Mouse (Mus musculus) thymus, adult 2 months (tissue): ENCODE measurements around the gene Zfp467. TPM values are rescaled to one million over a fixed set of nuclear protein-coding genes. Genes with fewer than 3 reads are reported as not detected.

Source experiments
- DNase-seq: peaks from one replicate; pipeline ENCODE4 v3.0.0; 2021
- H3K27ac ChIP-seq: fragments of 200-500 bp; 2 replicates; pipeline ENCODE4 v1.5.1; 2012; ENCODE audit warnings: low read length, control low read depth; ENCODE audit not compliant: control insufficient read depth, insufficient read depth
- H3K27me3 ChIP-seq: fragments of 200-500 bp; 2 replicates; pipeline ENCODE4 v1.6.1; 2012; ENCODE audit warnings: mild to moderate bottlenecking, low read length, moderate library complexity, mixed read lengths; ENCODE audit not compliant: control insufficient read depth, insufficient read depth
- H3K36me3 ChIP-seq: fragments of 200-500 bp; 2 replicates; pipeline ENCODE4 v1.6.1; 2012; ENCODE audit warnings: mild to moderate bottlenecking, low read length, moderate library complexity; ENCODE audit not compliant: control insufficient read depth, insufficient read depth
- H3K4me1 ChIP-seq: fragments of 200-500 bp; replicated peaks from 2 replicates; pipeline ENCODE4 v1.6.1; 2012; ENCODE audit warnings: low read length; ENCODE audit not compliant: control insufficient read depth, insufficient read depth
- H3K4me3 ChIP-seq: fragments of 200-500 bp; 2 replicates; pipeline ENCODE4 v1.5.1; 2012; ENCODE audit warnings: mild to moderate bottlenecking, low read length, control low read depth, moderate library complexity; ENCODE audit not compliant: control insufficient read depth, insufficient read depth
- CTCF ChIP-seq: fragments of 200-500 bp; IDR thresholded peaks from 2 replicates; pipeline ENCODE4 v1.5.1; 2012; ENCODE audit warnings: mild to moderate bottlenecking, control low read depth, low read length, moderate library complexity, borderline replicate concordance; ENCODE audit not compliant: control insufficient read depth, poor library complexity, insufficient read depth; ENCODE audit errors: extremely low read depth
- POLR2A ChIP-seq: fragments of 200-500 bp; IDR thresholded peaks from 2 replicates; pipeline ENCODE4 v1.6.1; 2012; ENCODE audit warnings: mild to moderate bottlenecking, low read length, control low read depth, moderate library complexity; ENCODE audit not compliant: control insufficient read depth, poor library complexity, insufficient read depth; ENCODE audit errors: extremely low read depth
- WGBS: fragments of 180-500 bp; shearing (Covaris S2); methylation state at CpG from one replicate; pipeline ENCODE4 v1.1.7; 2018; 5-methylcytosine and 5-hydroxymethylcytosine counted together
- polyA plus RNA-seq: library from polyadenylated mRNA; depleted of rRNA; stranded (reverse); fragments of >200 nt; gene quantifications from 2 replicates; pipeline ENCODE4 v1.2.3, GENCODE M21; 2012; rRNA removed

Zfp467 gene
- polyA plus RNA-seq: 29.4 and 30.2 TPM in 2 replicates

- 0 out of 2 replicates have a peak, but pooled peaks have one; percentile 8 for TF ChIP-seq POLR2A
- TF ChIP-seq CTCF: no peak
- Histone ChIP-seq H3K27ac (peak within 1 kb of the TSS; percentile 27; the same call in 1 of the 2 replicates), H3K4me3 (peak within 1 kb of the TSS; percentile 73), H3K36me3 (no peaks in the 10 kb centered on the region), H3K27me3 (no peaks in the 10 kb centered on the region; the same call in 1 of the 2 replicates), H3K4me1 (peaks cover 20% of the 10 kb centered on the region)
- 1% methylated on average over 65 of the region's 65 CpGs for WGBS
- peak; percentile 43 for DNase-seq
Observed at GRCm38 (mm10) chr6:48445181-48446101, at the start of gene Zfp467. Gene Zfp467 (minus strand): TSS chr6:48445825.

GRCm38 (mm10) chr6:48493136-48493730 lies 47.6 kb upstream of the Zfp467 start:
- WGBS: 91% methylated on average over 8 of the region's 8 CpGs

GRCm38 (mm10) chr6:48491361-48491760 lies 45.7 kb upstream of the Zfp467 start:
- Histone ChIP-seq H3K27me3 (no peaks in the 10 kb centered on the region), H3K4me3 (no peak overlapping the region), H3K36me3 (no peaks in the 10 kb centered on the region), H3K4me1 (peaks cover 2% of the 10 kb centered on the region), H3K27ac (no peak overlapping the region)
- no peak for DNase-seq
- 67% methylated on average over 9 of the region's 9 CpGs for WGBS
- no peak for TF ChIP-seq POLR2A
- TF ChIP-seq CTCF: no peak

More at GRCm38 (mm10) chr6:48493136-48493730, 47.6 kb upstream of the Zfp467 start:
- Histone ChIP-seq H3K27me3 (no peaks in the 10 kb centered on the region), H3K4me3 (no peak overlapping the region), H3K36me3 (no peaks in the 10 kb centered on the region), H3K27ac (no peak overlapping the region), H3K4me1 (peaks cover under 1% of the 10 kb centered on the region; the same call in 1 of the 2 replicates)
- no peak for DNase-seq
- no peak for TF ChIP-seq POLR2A
- no peak for TF ChIP-seq CTCF

- H3K27me3 ChIP-seq: no peaks in the 10 kb centered on the region
- no peak overlapping the region for H3K4me3 ChIP-seq
- H3K36me3 ChIP-seq: no peaks in the 10 kb centered on the region
- DNase-seq: no peak
- H3K27ac ChIP-seq: no peak overlapping the region
- H3K4me1 ChIP-seq: peaks cover 2% of the 10 kb centered on the region
- 89% methylated on average over 3 of the region's 3 CpGs for WGBS
- TF ChIP-seq POLR2A (no peak), CTCF (no peak)
Observed at GRCm38 (mm10) chr6:48489741-48490140, 44.1 kb upstream of the Zfp467 start.

GRCm38 (mm10) chr6:48487747-48488725 lies 42.4 kb upstream of the Zfp467 start:
- DNase-seq: no peak
- Histone ChIP-seq H3K36me3 (no peaks in the 10 kb centered on the region), H3K4me3 (no peak overlapping the region), H3K27ac (no peak overlapping the region), H3K4me1 (peaks cover 2% of the 10 kb centered on the region), H3K27me3 (no peaks in the 10 kb centered on the region)
- WGBS: 15% methylated on average over 17 of the region's 25 CpGs
- TF ChIP-seq CTCF (no peak), POLR2A (no peak)
